Mouse (Mus musculus) midbrain, embryonic 10.5 days (tissue): ENCODE results near the gene Gprc5c. TPM values are rescaled to one million over a fixed set of nuclear protein-coding genes. Genes with fewer than 3 reads are reported as not detected.

ENCODE experiments used
- DNase-seq: peaks from one replicate; pipeline ENCODE4 v3.0.0-alpha.2; 2017; ENCODE audit warnings: low spot score
- H3K27ac ChIP-seq: fragments of 300-500 bp; sonication (generic); replicated peaks from 2 replicates; pipeline ENCODE4 v1.5.1; 2016; ENCODE audit warnings: mild to moderate bottlenecking
- H3K27me3 ChIP-seq: fragments of 300-500 bp; sonication (generic); 2 replicates; pipeline ENCODE4 v1.6.1; 2016; ENCODE audit warnings: low read depth, mild to moderate bottlenecking; ENCODE audit not compliant: poor library complexity, severe bottlenecking
- H3K36me3 ChIP-seq: fragments of 300-500 bp; sonication (generic); 2 replicates; pipeline ENCODE4 v1.6.1; 2016; ENCODE audit warnings: mild to moderate bottlenecking, moderate library complexity
- H3K4me1 ChIP-seq: fragments of 300-500 bp; sonication (generic); 2 replicates; pipeline ENCODE4 v1.6.1; 2016
- H3K4me3 ChIP-seq: fragments of 300-500 bp; sonication (generic); 2 replicates; pipeline ENCODE4 v1.5.1; 2016; ENCODE audit warnings: mild to moderate bottlenecking, moderate library complexity
- H3K9me3 ChIP-seq: fragments of 300-500 bp; sonication (generic); replicated peaks from 2 replicates; pipeline ENCODE4 v1.6.1; 2016; ENCODE audit warnings: mild to moderate bottlenecking
- WGBS: fragments of 180-500 bp; shearing (Covaris S2); methylation state at CpG from one replicate; pipeline ENCODE4 v1.1.7; 2016; 5-methylcytosine and 5-hydroxymethylcytosine counted together
- polyA plus RNA-seq: library from polyadenylated mRNA; unstranded; fragments of >200 nt; fragmentation: Nextera tagmentation; extraction: Ambion mirVana; gene quantifications from 2 replicates; pipeline ENCODE4 v1.2.1, GENCODE M21; 2016

The Gprc5c gene
- polyA plus RNA-seq, 1 experiment from 2014 or later: 19.0 TPM

DNA sequence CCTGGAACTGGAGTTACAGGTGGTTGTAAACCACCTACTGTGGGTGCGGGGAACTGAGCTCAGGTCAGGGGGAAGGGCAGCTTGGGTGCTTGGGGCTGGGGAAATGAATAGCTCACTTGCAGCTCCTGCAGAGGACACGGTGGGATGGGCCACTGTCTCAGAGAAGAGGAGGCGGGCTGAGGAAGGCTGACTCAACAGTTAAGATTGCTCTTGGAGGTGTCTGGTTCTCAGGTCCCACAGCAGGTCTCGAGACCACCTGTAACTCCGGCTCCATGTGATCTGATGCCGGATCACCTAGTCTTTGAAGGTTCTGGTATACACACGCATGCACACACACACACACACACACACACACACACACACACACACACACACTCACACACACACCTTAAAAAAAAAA, 25.2 kb downstream of the Gprc5c start:
- 47% methylated on average over 7 of the region's 7 CpGs for WGBS
- DNase-seq: no peak
- Histone ChIP-seq H3K27me3 (peaks cover 14% of the 10 kb centered on the region; the same call in 1 of the 2 replicates), H3K27ac (0 out of 2 replicates have a peak overlapping the region, but pooled peaks have one; percentile 63), H3K36me3 (no peaks in the 10 kb centered on the region), H3K4me3 (no peak overlapping the region), H3K9me3 (no peaks in the 10 kb centered on the region), H3K4me1 (peaks cover 52% of the 10 kb centered on the region)

DNA sequence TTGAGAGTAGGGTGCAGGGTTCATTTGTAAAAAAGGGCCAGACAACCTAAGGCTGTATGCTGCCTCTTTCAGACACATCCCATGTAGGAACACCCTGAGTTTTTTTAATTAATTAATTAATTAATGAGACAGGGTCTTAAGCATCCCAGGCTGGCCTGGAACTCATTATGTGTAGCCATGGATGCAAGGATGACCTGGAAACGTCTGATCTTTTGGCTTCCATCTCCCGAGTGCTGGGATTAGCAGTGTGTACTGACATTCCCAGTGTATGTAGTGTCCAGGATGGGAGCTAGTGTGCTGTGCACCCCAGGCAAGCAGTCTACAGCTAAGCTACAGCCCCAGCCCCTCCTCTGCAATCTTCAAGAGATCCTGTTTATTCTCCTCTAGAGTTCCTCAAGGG, 25.7 kb downstream of the Gprc5c start:
- Histone ChIP-seq H3K36me3 (no peaks in the 10 kb centered on the region), H3K27me3 (peaks cover 14% of the 10 kb centered on the region; the same call in 1 of the 2 replicates), H3K9me3 (no peaks in the 10 kb centered on the region), H3K27ac (no peak overlapping the region), H3K4me3 (no peak overlapping the region), H3K4me1 (peaks cover 52% of the 10 kb centered on the region)
- WGBS: 36% methylated on average over 2 of the region's 2 CpGs
- DNase-seq: no peak

DNA sequence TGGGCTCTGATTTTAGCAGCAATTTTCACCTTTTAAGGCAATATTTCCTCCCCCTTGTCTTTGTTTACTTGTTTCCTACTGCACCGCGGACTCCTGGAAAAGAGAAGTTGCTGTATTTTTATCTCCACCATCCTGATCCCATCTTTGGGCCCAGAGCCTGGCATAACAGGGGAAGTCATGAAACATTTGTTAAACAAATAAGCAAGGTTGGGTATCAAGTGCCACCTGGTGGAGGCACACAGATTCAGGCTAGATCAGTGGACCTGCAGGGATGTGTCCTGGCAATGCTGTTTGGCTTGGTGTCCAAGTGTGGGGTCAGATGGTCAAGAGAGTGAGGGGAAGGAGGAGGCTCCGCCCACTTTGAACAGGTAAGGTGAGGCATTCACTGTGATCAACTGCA, 26.2 kb downstream of the Gprc5c start:
- WGBS: 66% methylated on average over 3 of the region's 3 CpGs
- Histone ChIP-seq H3K4me3 (no peak overlapping the region), H3K9me3 (no peaks in the 10 kb centered on the region), H3K4me1 (peaks cover 49% of the 10 kb centered on the region), H3K27ac (no peak overlapping the region), H3K27me3 (peaks cover 14% of the 10 kb centered on the region; the same call in 1 of the 2 replicates), H3K36me3 (no peaks in the 10 kb centered on the region)
- peak; percentile 39 for DNase-seq

DNA sequence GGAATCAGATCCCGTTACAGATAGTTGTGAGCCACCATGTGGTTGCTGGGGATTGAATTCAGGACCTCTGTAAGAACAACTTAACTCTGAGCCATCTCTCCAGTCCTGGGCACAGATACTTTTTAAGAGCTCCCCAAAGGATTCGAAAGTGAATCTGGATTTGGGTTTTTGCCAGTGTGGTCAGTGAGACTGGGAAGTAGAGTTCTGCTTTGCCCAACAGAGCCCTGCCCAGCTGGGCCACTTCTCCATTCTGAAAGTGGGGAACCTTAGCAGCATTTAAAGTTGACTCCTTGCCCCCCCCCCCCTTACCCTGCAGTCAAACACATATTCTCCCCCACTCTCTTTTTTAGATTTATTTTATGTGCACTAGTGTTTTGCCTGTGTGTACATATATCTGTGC, 28.7 kb downstream of the Gprc5c start:
- Histone ChIP-seq H3K4me1 (peaks cover 30% of the 10 kb centered on the region), H3K27ac (no peak overlapping the region), H3K4me3 (no peak overlapping the region), H3K9me3 (no peaks in the 10 kb centered on the region), H3K36me3 (no peaks in the 10 kb centered on the region), H3K27me3 (0 out of 2 replicates have a peak, but pooled peaks cover 6% of the 10 kb centered on the region)
- 75% methylated on average over 2 of the region's 2 CpGs for WGBS
- DNase-seq: no peak

DNA sequence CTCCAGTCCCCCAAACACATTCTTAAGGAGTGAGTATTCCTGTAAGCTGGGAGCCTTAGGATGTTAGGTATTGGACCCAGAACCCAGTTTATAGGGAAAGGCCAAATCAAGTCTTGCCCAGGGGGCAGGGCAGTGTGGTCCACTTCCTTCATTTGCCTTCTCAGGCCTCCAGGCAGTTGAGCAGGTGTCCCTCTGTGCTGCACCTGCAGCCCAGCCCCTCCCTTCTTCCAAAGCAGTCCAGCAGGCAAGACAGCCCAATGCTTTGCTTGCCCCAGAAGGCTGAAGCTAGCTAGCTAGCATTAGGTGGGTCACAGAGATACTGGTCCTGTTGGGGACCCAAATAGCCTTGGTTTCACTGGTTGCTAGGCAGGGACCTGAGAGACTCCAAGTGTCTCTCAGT, 29.2 kb downstream of the Gprc5c start:
- Histone ChIP-seq H3K36me3 (no peaks in the 10 kb centered on the region), H3K4me3 (no peak overlapping the region), H3K9me3 (no peaks in the 10 kb centered on the region), H3K27me3 (0 out of 2 replicates have a peak, but pooled peaks cover 2% of the 10 kb centered on the region), H3K4me1 (peaks cover 24% of the 10 kb centered on the region), H3K27ac (no peak overlapping the region)
- no peak for DNase-seq

DNA sequence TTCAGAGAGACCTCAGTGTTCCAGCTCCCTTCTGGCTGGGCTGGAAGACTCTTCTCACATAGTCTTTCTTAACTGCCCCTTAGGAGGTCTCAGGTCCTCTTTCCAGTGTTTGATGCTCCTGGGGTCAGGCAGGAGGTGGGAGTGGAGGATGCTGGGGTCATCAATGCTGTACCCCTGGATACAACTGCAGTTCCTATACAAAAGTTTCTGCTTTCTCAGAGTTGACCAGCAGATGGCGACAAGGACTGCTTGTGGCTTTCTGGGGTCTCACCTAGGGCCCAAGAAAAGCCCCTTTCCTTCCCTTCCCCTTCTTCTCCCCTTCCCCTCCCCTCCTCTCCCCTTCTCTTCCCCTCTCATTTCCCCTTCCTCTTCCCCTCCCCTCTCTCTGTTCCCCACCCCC, 29.6 kb downstream of the Gprc5c start:
- H3K4me3 ChIP-seq: no peak overlapping the region
- peak; percentile 35 for DNase-seq
- no peaks in the 10 kb centered on the region for H3K27me3 ChIP-seq
- no peaks in the 10 kb centered on the region for H3K9me3 ChIP-seq
- no peak overlapping the region for H3K27ac ChIP-seq
- no peaks in the 10 kb centered on the region for H3K36me3 ChIP-seq
- WGBS: 0% methylated on average over 1 of the region's 1 CpGs
- H3K4me1 ChIP-seq: peaks cover 20% of the 10 kb centered on the region

DNA sequence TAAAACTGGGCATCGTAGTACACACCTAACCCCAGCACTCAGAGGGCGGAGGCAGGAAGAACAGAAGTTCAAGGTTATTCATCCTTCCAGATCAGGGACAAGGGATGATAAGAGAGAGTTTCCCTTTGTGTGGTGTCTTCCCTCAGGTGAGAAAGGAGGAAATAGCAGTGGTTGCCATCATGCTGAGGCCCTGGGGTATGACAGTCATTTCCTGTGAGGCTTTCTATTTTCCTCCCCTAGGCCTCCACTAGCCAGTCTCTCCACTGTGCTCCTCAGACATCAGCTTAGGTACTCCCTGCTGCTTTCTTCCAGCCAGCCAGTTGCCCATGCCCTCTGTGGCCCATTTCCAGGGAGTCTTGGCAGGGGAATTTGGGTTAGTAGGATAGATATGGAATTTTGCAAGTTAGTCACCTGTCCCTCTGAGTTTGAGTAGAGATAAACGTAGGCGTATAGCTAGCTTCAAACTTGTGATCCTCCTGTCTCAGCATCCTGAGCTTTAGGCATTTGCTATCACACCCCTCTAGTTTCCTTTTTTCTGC, 32.4 kb downstream of the Gprc5c start:
- 95% methylated on average over 4 of the region's 4 CpGs for WGBS

DNA sequence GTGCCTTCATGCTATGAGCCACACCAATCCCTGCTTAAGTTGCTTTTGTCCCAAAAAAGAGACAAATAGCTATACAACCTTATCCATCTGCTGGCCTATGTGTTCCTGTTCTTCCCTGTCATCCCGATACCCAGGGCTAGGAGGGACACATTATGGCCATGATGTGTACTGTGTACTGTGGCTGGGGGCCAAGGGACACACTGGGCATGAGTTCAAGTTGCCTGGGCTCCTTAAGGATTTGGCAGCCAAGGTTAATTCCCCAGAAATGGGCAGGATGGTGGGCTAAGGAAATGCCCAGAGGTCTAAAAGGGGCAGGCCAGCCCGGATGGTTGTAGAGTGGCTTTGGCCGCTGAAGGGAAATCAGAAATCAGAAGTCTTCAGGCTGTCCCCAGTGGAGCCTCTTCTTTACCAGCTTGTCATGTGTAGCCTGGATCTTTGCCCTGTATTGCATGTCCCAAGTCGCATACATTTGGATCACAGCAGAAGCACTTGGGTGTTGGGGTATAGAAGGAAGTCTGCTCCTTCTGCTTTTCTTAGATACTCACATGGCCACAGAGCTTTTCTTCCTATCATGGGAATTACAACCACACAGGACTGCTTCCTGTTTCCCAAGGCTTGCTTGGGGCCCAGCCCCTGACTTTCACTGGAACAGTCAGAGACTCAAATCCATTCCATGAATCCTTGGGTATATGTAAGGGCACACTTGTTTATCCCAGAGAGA, 33.6 kb downstream of the Gprc5c start:
- Histone ChIP-seq H3K4me3 (no peak overlapping the region), H3K36me3 (no peaks in the 10 kb centered on the region), H3K9me3 (no peaks in the 10 kb centered on the region), H3K27me3 (no peaks in the 10 kb centered on the region), H3K4me1 (peaks cover 5% of the 10 kb centered on the region), H3K27ac (no peak overlapping the region)
- WGBS: 87% methylated on average over 4 of the region's 4 CpGs
- no peak for DNase-seq

More for the DNA sequence above, 32.4 kb downstream of the Gprc5c start:
- no peak for DNase-seq
- H3K4me3 ChIP-seq: no peak overlapping the region
- no peaks in the 10 kb centered on the region for H3K9me3 ChIP-seq
- H3K27ac ChIP-seq: no peak overlapping the region
- H3K27me3 ChIP-seq: no peaks in the 10 kb centered on the region
- H3K36me3 ChIP-seq: no peaks in the 10 kb centered on the region
- peaks cover 5% of the 10 kb centered on the region for H3K4me1 ChIP-seq

DNA sequence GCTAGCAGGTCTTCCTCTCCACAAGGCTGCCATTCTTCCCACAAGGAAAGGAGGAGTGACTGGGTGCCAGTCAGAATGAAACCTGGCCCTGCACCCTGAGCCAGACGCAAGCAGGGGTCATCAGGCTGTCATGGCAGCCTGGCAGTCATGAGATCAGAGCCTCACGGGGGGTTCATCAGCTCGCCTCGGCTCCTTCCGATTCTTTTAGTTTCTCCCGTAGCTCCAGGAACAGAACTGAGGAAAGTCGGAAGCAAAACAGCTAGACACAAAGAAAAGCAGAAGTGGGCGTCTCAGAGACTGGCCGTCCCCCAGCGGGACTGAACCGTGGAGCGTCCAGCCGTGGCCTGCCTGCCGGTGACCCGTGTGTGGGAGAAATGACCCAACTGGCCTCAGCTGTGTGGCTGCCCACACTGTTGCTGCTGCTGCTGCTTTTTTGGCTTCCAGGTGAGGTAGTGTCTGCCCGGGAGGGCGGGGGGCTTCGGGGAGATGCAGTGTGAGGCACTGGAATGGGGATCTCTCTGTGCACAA, 39.1 kb downstream of the Gprc5c start, which contains the start of gene Cd300a:
TSS of gene Cd300a (plus strand) at position 51 of the 528 bp plus-strand sequence.
- H3K4me3 ChIP-seq: no peak within 1 kb of the TSS
- H3K36me3 ChIP-seq: no peaks in the 10 kb centered on the region
- no peaks in the 10 kb centered on the region for H3K9me3 ChIP-seq
- 53% methylated on average over 18 of the region's 18 CpGs for WGBS
- no peaks in the 10 kb centered on the region for H3K27me3 ChIP-seq
- no peak for DNase-seq
- H3K27ac ChIP-seq: peak within 1 kb of the TSS; percentile 6; the same call in 1 of the 2 replicates
- peaks cover 9% of the 10 kb centered on the region for H3K4me1 ChIP-seq

DNA sequence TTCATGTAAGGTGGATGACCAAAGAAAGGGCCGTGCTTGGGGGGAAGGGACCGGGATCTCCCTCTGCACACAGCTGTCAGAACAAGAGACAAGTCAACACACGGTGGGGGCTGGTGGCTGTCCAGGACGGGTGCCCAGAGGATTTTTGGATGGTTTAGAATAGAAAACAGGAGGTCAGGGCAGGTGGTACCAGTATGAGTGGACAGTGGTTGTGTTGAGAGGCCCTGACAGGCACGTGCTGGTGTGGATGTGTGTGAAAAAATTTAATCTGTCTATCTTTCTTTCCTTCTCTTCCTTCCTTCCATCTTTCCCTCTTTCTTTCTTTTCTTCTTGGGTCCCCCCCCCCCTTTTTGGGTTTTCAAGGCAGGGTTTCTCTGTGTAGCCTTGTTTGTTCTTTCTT, 39.6 kb downstream of the Gprc5c start:
- no peaks in the 10 kb centered on the region for H3K27me3 ChIP-seq
- H3K9me3 ChIP-seq: no peaks in the 10 kb centered on the region
- no peak for DNase-seq
- 0 out of 2 replicates have a peak overlapping the region, but pooled peaks have one; percentile 6 for H3K27ac ChIP-seq
- H3K4me1 ChIP-seq: peaks cover 9% of the 10 kb centered on the region
- 58% methylated on average over 5 of the region's 5 CpGs for WGBS
- no peaks in the 10 kb centered on the region for H3K36me3 ChIP-seq
- no peak overlapping the region for H3K4me3 ChIP-seq

DNA sequence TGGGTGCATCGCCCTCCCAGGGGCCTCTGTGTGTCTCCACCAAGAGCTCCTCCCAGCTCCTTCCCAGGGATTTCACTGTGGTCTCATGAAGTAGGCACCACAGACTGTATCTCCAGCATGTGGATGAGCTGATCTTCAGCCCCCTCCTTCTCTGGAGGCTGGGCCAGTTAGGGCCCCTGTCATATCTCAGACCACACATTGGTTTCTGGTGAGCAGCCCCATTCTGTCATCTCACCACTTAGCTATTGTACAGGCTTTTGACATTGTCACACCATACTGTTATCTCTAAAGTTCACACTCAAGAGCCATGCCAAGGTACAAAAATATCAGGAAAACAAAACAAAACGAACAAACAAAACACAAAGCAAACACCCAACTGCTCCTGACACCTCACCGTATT, 45.1 kb downstream of the Gprc5c start:
- no peaks in the 10 kb centered on the region for H3K36me3 ChIP-seq
- no peaks in the 10 kb centered on the region for H3K4me1 ChIP-seq
- H3K27ac ChIP-seq: no peak overlapping the region
- 78% methylated on average over 3 of the region's 3 CpGs for WGBS
- no peaks in the 10 kb centered on the region for H3K9me3 ChIP-seq
- no peak overlapping the region for H3K4me3 ChIP-seq
- H3K27me3 ChIP-seq: no peaks in the 10 kb centered on the region
- no peak for DNase-seq

DNA sequence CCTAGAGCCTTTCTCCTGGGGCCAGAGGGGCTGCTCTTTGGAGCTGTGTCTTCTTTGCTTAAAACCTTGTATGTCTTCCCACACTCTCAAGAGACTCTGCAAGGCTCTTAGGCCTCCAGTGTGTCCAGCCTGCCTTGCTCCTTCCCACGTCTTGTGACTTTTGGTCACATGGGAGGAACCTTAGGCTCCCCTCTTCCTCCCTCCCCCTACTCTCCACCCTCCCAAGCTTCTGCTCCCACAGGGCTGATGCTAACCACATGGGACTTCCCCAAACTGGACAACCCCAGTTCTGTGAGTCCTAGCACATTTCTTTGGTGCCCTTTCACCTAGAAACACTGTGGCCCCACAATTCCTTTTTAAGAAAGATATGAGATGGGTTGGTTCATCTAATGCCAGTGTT, 47.1 kb downstream of the Gprc5c start:
- H3K27ac ChIP-seq: no peak overlapping the region
- 35% methylated on average over 1 of the region's 1 CpGs for WGBS
- H3K4me3 ChIP-seq: no peak overlapping the region
- no peaks in the 10 kb centered on the region for H3K36me3 ChIP-seq
- no peak for DNase-seq
- no peaks in the 10 kb centered on the region for H3K4me1 ChIP-seq
- H3K27me3 ChIP-seq: no peaks in the 10 kb centered on the region
- no peaks in the 10 kb centered on the region for H3K9me3 ChIP-seq

DNA sequence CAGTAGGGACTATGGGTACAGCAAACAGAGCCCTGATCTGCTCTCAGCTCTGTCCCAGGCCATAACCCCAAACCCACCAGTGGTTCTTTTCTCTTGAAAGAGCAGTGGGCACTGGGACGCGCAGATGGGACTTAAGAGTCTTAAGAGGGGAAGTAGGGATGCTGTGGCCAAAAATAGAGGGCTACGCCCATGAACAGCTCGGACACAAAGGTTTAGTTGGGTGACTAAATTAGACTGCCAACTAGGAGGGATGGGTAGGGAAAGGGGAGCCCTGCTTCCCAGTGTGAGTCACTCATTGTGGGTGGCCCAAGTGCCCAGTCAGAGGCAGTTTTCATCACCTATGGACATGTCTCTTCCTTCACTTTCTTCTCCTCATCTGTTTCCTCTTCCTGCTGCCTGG, 52.3 kb downstream of the Gprc5c start:
- no peaks in the 10 kb centered on the region for H3K36me3 ChIP-seq
- H3K27ac ChIP-seq: no peak overlapping the region
- 93% methylated on average over 4 of the region's 4 CpGs for WGBS
- no peak for DNase-seq
- no peaks in the 10 kb centered on the region; the same call in 1 of the 2 replicates for H3K27me3 ChIP-seq
- H3K4me1 ChIP-seq: no peaks in the 10 kb centered on the region
- no peak overlapping the region for H3K4me3 ChIP-seq
- no peaks in the 10 kb centered on the region for H3K9me3 ChIP-seq
